Comparison of ENCODE assay signal across 11 mouse cellular contexts in genomic region chr17:28531946-28532345, GRCm38 (mm10). TPM values are rescaled to one million over a fixed set of nuclear protein-coding genes. Genes with fewer than 3 reads are reported as not detected.
A peak's percentile ranks its signal among the peaks of the same experiment; 100 is the strongest.
DNase-seq lines count a peak whose midpoint lies in the region; ATAC-seq and TF ChIP-seq lines count a peak whose summit lies in the region.
"Had no signal": no experiment of that assay in that cellular context is flagged by ENCODE, and none has a peak within 500 bp of the region (broad histone marks: within the 10 kb centered on the region; RNA-seq: fewer than 3 reads in every experiment).

No protein-coding gene starts in this region.

- no peaks in the 10 kb centered on the region for H3K27me3 ChIP-seq in kidney, embryonic 14.5 days (ENCODE audit: control insufficient read depth, insufficient read depth, low read length)
- no peaks in the 10 kb centered on the region for H3K27me3 ChIP-seq in hindbrain, postnatal 0 days (ENCODE audit: insufficient read depth, low read length)

- H3K9ac ChIP-seq in kidney, embryonic 14.5 days (ENCODE audit: low read depth, low read length): no peak overlapping the region
- H3K9ac ChIP-seq in hindbrain, postnatal 0 days (replicated peaks; ENCODE audit: low read length): no peak overlapping the region

- no peak for DNase-seq in kidney, postnatal 10 days
- DNase-seq in R1 (ENCODE audit: low read depth, low spot score): peak; percentile 78
- DNase-seq in hindbrain, postnatal 0 days (ENCODE audit: low spot score): no peak
- no peak for DNase-seq in gastrocnemius, postnatal 10 days
- DNase-seq in cerebellum, adult 18-20 months: no peak

- TF ChIP-seq CTCF in hindbrain, postnatal 0 days (IDR thresholded peaks at IDR 0.05; ENCODE audit: low read depth): no peak

- 0 out of 2 replicates have a peak, but pooled peaks have one; percentile 18 for ATAC-seq in kidney, embryonic 14.5 days (ENCODE audit: low FRiP score, low TSS enrichment)
- no peak for ATAC-seq in hindbrain, postnatal 0 days
- peak; percentile 51 for ATAC-seq in megakaryocyte progenitor cell, adult 5-6 weeks (replicated peaks; ENCODE audit: poor library complexity)
- ATAC-seq in inflammation-experienced regulatory T-cells, adult 6 months: no peak

- no peak overlapping the region for H3K27ac ChIP-seq in kidney, embryonic 14.5 days (ENCODE audit: low read depth, low read length)
- no peak overlapping the region for H3K27ac ChIP-seq in hindbrain, postnatal 0 days

- H3K4me1 ChIP-seq in kidney, embryonic 14.5 days (ENCODE audit: control insufficient read depth, insufficient read depth, low read length): peaks cover 5% of the 10 kb centered on the region; the same call in 1 of the 2 replicates
- no peaks in the 10 kb centered on the region for H3K4me1 ChIP-seq in hindbrain, postnatal 0 days (ENCODE audit: insufficient read depth, low read length)

- no peaks in the 10 kb centered on the region for H3K9me3 ChIP-seq in kidney, embryonic 14.5 days (ENCODE audit: control insufficient read depth, low read length)
- H3K9me3 ChIP-seq in hindbrain, postnatal 0 days (ENCODE audit: low read length): no peaks in the 10 kb centered on the region

- no peaks in the 10 kb centered on the region for H3K36me3 ChIP-seq in kidney, embryonic 14.5 days (ENCODE audit: control insufficient read depth, insufficient read depth, low read length)
- no peaks in the 10 kb centered on the region for H3K36me3 ChIP-seq in hindbrain, postnatal 0 days (ENCODE audit: insufficient read depth, low read length)

- H3K4me3 ChIP-seq in kidney, embryonic 14.5 days (ENCODE audit: low read length): no peak overlapping the region
- no peak overlapping the region for H3K4me3 ChIP-seq in hindbrain, postnatal 0 days (ENCODE audit: low read length)

- WGBS in kidney, embryonic 14.5 days: 12% methylated on average over 18 of the region's 18 CpGs
- WGBS in hindbrain, postnatal 0 days: 18% methylated on average over 18 of the region's 18 CpGs

- H3K4me2 ChIP-seq in kidney, embryonic 14.5 days (replicated peaks; ENCODE audit: low read depth, low read length): peak overlapping the region; percentile 13
- 0 out of 2 replicates have a peak overlapping the region, but pooled peaks have one; percentile 5 for H3K4me2 ChIP-seq in hindbrain, postnatal 0 days (ENCODE audit: low read depth, low read length)

RNA-seq across cellular contexts. Expression of gene Armc12, which starts 1.3 kb away (rescaled TPM):
- not detected in 2 replicates for polyA plus RNA-seq in kidney, embryonic 14.5 days (2014; fragmentation: Nextera tagmentation; extraction: Ambion mirVana)
- not detected in 2 replicates for total RNA-seq in hindbrain, postnatal 0 days (2014; rRNA removed)
- polyA plus RNA-seq in hindbrain, postnatal 0 days (2015; fragmentation: Nextera tagmentation; extraction: Ambion mirVana): not detected in 2 replicates
- not detected in 2 replicates for total RNA-seq in megakaryocyte progenitor cell, adult 5-6 weeks (2015)
- not detected in 2 replicates for total RNA-seq in megakaryocyte progenitor cell, adult 5-6 weeks (2017)
- under 1 TPM in 2 of 3 experiments, not detected in 1; 0.46 to 0.78 TPM for polyA plus RNA-seq in inflammation-experienced regulatory T-cells, adult 6 months (2017; shearing (Covaris generic))
- not detected for total RNA-seq in gastrocnemius, postnatal 10 days (2021)
- total RNA-seq: left cerebral cortex, adult 18-20 months had no signal
- polyA plus RNA-seq: small intestine, adult 2 months had no signal

RNA-seq across cellular contexts. Expression of gene Fkbp5, which starts 14.6 kb away (rescaled TPM):
- polyA plus RNA-seq in kidney, embryonic 14.5 days (2014; fragmentation: Nextera tagmentation; extraction: Ambion mirVana): 10.0 and 14.0 TPM in 2 replicates
- 27.5 and 31.3 TPM in 2 replicates for total RNA-seq in hindbrain, postnatal 0 days (2014; rRNA removed)
- 18.5 and 20.0 TPM in 2 replicates for polyA plus RNA-seq in hindbrain, postnatal 0 days (2015; fragmentation: Nextera tagmentation; extraction: Ambion mirVana)
- 25.8 and 30.0 TPM in 2 replicates for total RNA-seq in megakaryocyte progenitor cell, adult 5-6 weeks (2015)
- total RNA-seq in megakaryocyte progenitor cell, adult 5-6 weeks (2017): 40.2 and 58.9 TPM in 2 replicates
- 10 to 100 TPM; 19.3 to 24.5 (median 20.4) TPM for polyA plus RNA-seq in inflammation-experienced regulatory T-cells, adult 6 months (2017; shearing (Covaris generic))
- total RNA-seq in gastrocnemius, postnatal 10 days (2021): 10 to 100 TPM in 1 of 2 experiments, 1 to 10 TPM in 1; 6.0 to 14.4 TPM

RNA-seq across cellular contexts. Expression of gene Clpsl2, which starts 17.3 kb away (rescaled TPM):
- not detected in 2 replicates for polyA plus RNA-seq in kidney, embryonic 14.5 days (2014; fragmentation: Nextera tagmentation; extraction: Ambion mirVana)
- not detected in 2 replicates for total RNA-seq in hindbrain, postnatal 0 days (2014; rRNA removed)
- not detected in 2 replicates for polyA plus RNA-seq in hindbrain, postnatal 0 days (2015; fragmentation: Nextera tagmentation; extraction: Ambion mirVana)
- total RNA-seq in megakaryocyte progenitor cell, adult 5-6 weeks (2015): not detected in 2 replicates
- not detected in 2 replicates for total RNA-seq in megakaryocyte progenitor cell, adult 5-6 weeks (2017)
- not detected for polyA plus RNA-seq in inflammation-experienced regulatory T-cells, adult 6 months (2017; shearing (Covaris generic))
- total RNA-seq in gastrocnemius, postnatal 10 days (2021): not detected
- total RNA-seq: left cerebral cortex, adult 18-20 months had no signal
- polyA plus RNA-seq: small intestine, adult 2 months had no signal

RNA-seq across cellular contexts. Expression of gene Clps, which starts 28.6 kb away (rescaled TPM):
- polyA plus RNA-seq in kidney, embryonic 14.5 days (2014; fragmentation: Nextera tagmentation; extraction: Ambion mirVana): not detected in 2 replicates
- not detected in 2 replicates for total RNA-seq in hindbrain, postnatal 0 days (2014; rRNA removed)
- polyA plus RNA-seq in hindbrain, postnatal 0 days (2015; fragmentation: Nextera tagmentation; extraction: Ambion mirVana): not detected in 2 replicates
- not detected in 2 replicates for total RNA-seq in megakaryocyte progenitor cell, adult 5-6 weeks (2015)
- not detected in 2 replicates for total RNA-seq in megakaryocyte progenitor cell, adult 5-6 weeks (2017)
- not detected for polyA plus RNA-seq in inflammation-experienced regulatory T-cells, adult 6 months (2017; shearing (Covaris generic))
- not detected for total RNA-seq in gastrocnemius, postnatal 10 days (2021)
- total RNA-seq: left cerebral cortex, adult 18-20 months had no signal

RNA-seq across cellular contexts. Expression of gene Lhfpl5, which starts 43.5 kb away (rescaled TPM):
- 0.45 and 0.51 TPM in 2 replicates for polyA plus RNA-seq in kidney, embryonic 14.5 days (2014; fragmentation: Nextera tagmentation; extraction: Ambion mirVana)
- total RNA-seq in hindbrain, postnatal 0 days (2014; rRNA removed): 26.6 and 42.3 TPM in 2 replicates
- polyA plus RNA-seq in hindbrain, postnatal 0 days (2015; fragmentation: Nextera tagmentation; extraction: Ambion mirVana): 27.3 and 29.7 TPM in 2 replicates
- total RNA-seq in megakaryocyte progenitor cell, adult 5-6 weeks (2015): not detected in 2 replicates
- not detected in 2 replicates for total RNA-seq in megakaryocyte progenitor cell, adult 5-6 weeks (2017)
- 1 to 10 TPM; 1.0 to 2.0 (median 1.9) TPM for polyA plus RNA-seq in inflammation-experienced regulatory T-cells, adult 6 months (2017; shearing (Covaris generic))
- not detected for total RNA-seq in gastrocnemius, postnatal 10 days (2021)
- polyA plus RNA-seq: gonadal fat pad, adult 2 months had no signal

Comparison
In these comparisons a context has a peak if more than half of its experiments do, and no peak if none do; other contexts are left out.
1. ATAC-seq: peak in kidney, embryonic 14.5 days (single experiment) and megakaryocyte progenitor cell, adult 5-6 weeks (single experiment); none in hindbrain, postnatal 0 days (single experiment) and inflammation-experienced regulatory T-cells, adult 6 months (single experiment).